Mouse (Mus musculus): Measurements from ENCODE around the gene Rbms1.

Rbms1 gene

GRCm38 (mm10) chr2:60705426-60705825 lies 257.6 kb downstream of the Rbms1 start:
- no peak for DNase-seq

GRCm38 (mm10) chr2:60703315-60703714 lies 259.7 kb downstream of the Rbms1 start:
- DNase-seq = no peak

- DNase-seq = no peak
These were observed 262.0 kb downstream of the Rbms1 start for GRCm38 (mm10) chr2:60700956-60701355.
